Mouse (Mus musculus): Measurements from ENCODE around the gene Ccdc138.
A peak's percentile ranks its signal among the peaks of the same experiment; 100 is the strongest.
"Not testable (repeated sequence)": the region's sequence is repeated elsewhere in the genome, so short reads cannot be mapped to it uniquely, and the experiment has no call there.

Ccdc138 gene

GRCm38 (mm10) chr10:58497320-58498284, at the start of gene Ccdc138:
TSS of gene Ccdc138 (plus strand) at chr10:58497948.
- DNase-seq (ENCODE audit: extremely low spot score, low read depth, low spot score), result peak; percentile 64

- DNase-seq (ENCODE audit: extremely low spot score, low read depth, low spot score), result no peak
These were observed 46.2 kb upstream of the Ccdc138 start for GRCm38 (mm10) chr10:58451575-58451974.

GRCm38 (mm10) chr10:58452185-58452584, 45.6 kb upstream of the Ccdc138 start:
- no peak for DNase-seq (ENCODE audit: extremely low spot score, low read depth, low spot score)

GRCm38 (mm10) chr10:58459896-58460295, 37.9 kb upstream of the Ccdc138 start:
- DNase-seq (ENCODE audit: extremely low spot score, low read depth, low spot score), result no peak

GRCm38 (mm10) chr10:58477086-58477755, 20.5 kb upstream of the Ccdc138 start:
- DNase-seq (ENCODE audit: extremely low spot score, low read depth, low spot score), result no peak

- DNase-seq (ENCODE audit: extremely low spot score, low read depth, low spot score), result no peak
These were observed 19.6 kb upstream of the Ccdc138 start for GRCm38 (mm10) chr10:58478071-58478578.

- DNase-seq (ENCODE audit: extremely low spot score, low read depth, low spot score), result no peak
These were observed 17.7 kb upstream of the Ccdc138 start for GRCm38 (mm10) chr10:58479954-58480490.

GRCm38 (mm10) chr10:58491031-58491430, 6.7 kb upstream of the Ccdc138 start:
- DNase-seq (ENCODE audit: extremely low spot score, low read depth, low spot score), result no peak

GRCm38 (mm10) chr10:58495637-58496036, 2.1 kb upstream of the Ccdc138 start:
- no peak for DNase-seq (ENCODE audit: extremely low spot score, low read depth, low spot score)

GRCm38 (mm10) chr10:58496732-58497131, 1.0 kb upstream of the Ccdc138 start:
- DNase-seq (ENCODE audit: extremely low spot score, low read depth, low spot score), result no peak

- no peak for DNase-seq (ENCODE audit: extremely low spot score, low read depth, low spot score)
These were observed 768 bp downstream of the Ccdc138 start for GRCm38 (mm10) chr10:58498516-58498915.

GRCm38 (mm10) chr10:58529358-58529757, 31.6 kb downstream of the Ccdc138 start:
- DNase-seq (ENCODE audit: extremely low spot score, low read depth, low spot score), result no peak

- DNase-seq (ENCODE audit: extremely low spot score, low read depth, low spot score), result no peak
These were observed 33.4 kb downstream of the Ccdc138 start for GRCm38 (mm10) chr10:58530896-58531790.

GRCm38 (mm10) chr10:58532177-58532576, 34.4 kb downstream of the Ccdc138 start:
- DNase-seq (ENCODE audit: extremely low spot score, low read depth, low spot score), result no peak

- not testable (repeated sequence) for DNase-seq (ENCODE audit: extremely low spot score, low read depth, low spot score)
These were observed 38.5 kb downstream of the Ccdc138 start for GRCm38 (mm10) chr10:58536276-58536675.

GRCm38 (mm10) chr10:58540613-58541012, 42.9 kb downstream of the Ccdc138 start:
- no peak for DNase-seq (ENCODE audit: extremely low spot score, low read depth, low spot score)

- DNase-seq (ENCODE audit: extremely low spot score, low read depth, low spot score), result no peak
These were observed 51.0 kb downstream of the Ccdc138 start for GRCm38 (mm10) chr10:58548739-58549138.

- no peak for DNase-seq (ENCODE audit: extremely low spot score, low read depth, low spot score)
These were observed 57.1 kb downstream of the Ccdc138 start for GRCm38 (mm10) chr10:58554693-58555387.

GRCm38 (mm10) chr10:58559098-58559497, 61.4 kb downstream of the Ccdc138 start:
- peak; percentile 18 for DNase-seq (ENCODE audit: extremely low spot score, low read depth, low spot score)

GRCm38 (mm10) chr10:58559901-58560300, 62.2 kb downstream of the Ccdc138 start:
- DNase-seq (ENCODE audit: extremely low spot score, low read depth, low spot score), result peak; percentile 35
